In genomic region chr2:116068901-116069300, GRCm38 (mm10) we compare ENCODE assay signal across 10 mouse cellular contexts. TPM values are rescaled to one million over a fixed set of nuclear protein-coding genes. Genes with fewer than 3 reads are reported as not detected.
A peak's percentile ranks its signal among the peaks of the same experiment; 100 is the strongest.
DNase-seq lines count a peak whose midpoint lies in the region; ATAC-seq lines count a peak whose summit lies in the region.
"Had no signal": no experiment of that assay in that cellular context is flagged by ENCODE, and none has a peak within 500 bp of the region (broad histone marks: within the 10 kb centered on the region; RNA-seq: fewer than 3 reads in every experiment).

No protein-coding gene starts in this region.

- no peak for DNase-seq in heart, postnatal 25 days (ENCODE audit: low spot score)
- DNase-seq in embryonic facial prominence, embryonic 10.5 days (ENCODE audit: low spot score), result no peak
- peak; percentile 25 for DNase-seq in hindbrain, embryonic 11.5 days (ENCODE audit: low spot score)
- peak; percentile 93 for DNase-seq in midbrain, embryonic 11.5 days (ENCODE audit: low spot score, missing footprints)
- DNase-seq in Muller cell, postnatal 12 days (ENCODE audit: inconsistent ontology term), result no peak
- no peak for DNase-seq in urinary bladder, postnatal 25 days (ENCODE audit: low spot score)
- DNase-seq: cerebellum, postnatal 25 days; lung, postnatal 14 days had no signal

- no peaks in the 10 kb centered on the region for H3K9me3 ChIP-seq in heart, embryonic 11.5 days (replicated peaks; ENCODE audit: control insufficient read depth, low read length)
- H3K9me3 ChIP-seq in embryonic facial prominence, embryonic 10.5 days, result no peaks in the 10 kb centered on the region
- H3K9me3 ChIP-seq in hindbrain, embryonic 11.5 days (ENCODE audit: control insufficient read depth, low read length), result no peaks in the 10 kb centered on the region
- no peaks in the 10 kb centered on the region for H3K9me3 ChIP-seq in midbrain, embryonic 11.5 days (ENCODE audit: control insufficient read depth, low read length)

- no peaks in the 10 kb centered on the region for H3K27me3 ChIP-seq in heart, embryonic 11.5 days (ENCODE audit: control insufficient read depth, insufficient read depth, low read length)
- peaks cover 62% of the 10 kb centered on the region for H3K27me3 ChIP-seq in embryonic facial prominence, embryonic 10.5 days (replicated peaks; ENCODE audit: low read depth, poor library complexity, severe bottlenecking)
- no peaks in the 10 kb centered on the region for H3K27me3 ChIP-seq in hindbrain, embryonic 11.5 days (ENCODE audit: control insufficient read depth, insufficient read depth, low read length)
- H3K27me3 ChIP-seq in midbrain, embryonic 11.5 days (ENCODE audit: control insufficient read depth, insufficient read depth, low read length), result peaks cover 31% of the 10 kb centered on the region

- peak overlapping the region; percentile 63 for H3K4me3 ChIP-seq in heart, embryonic 11.5 days (ENCODE audit: low read depth, low read length)
- H3K4me3 ChIP-seq in embryonic facial prominence, embryonic 10.5 days, result peak overlapping the region; percentile 89
- peak overlapping the region; percentile 90 for H3K4me3 ChIP-seq in hindbrain, embryonic 11.5 days (ENCODE audit: low read depth, low read length)
- H3K4me3 ChIP-seq in midbrain, embryonic 11.5 days (ENCODE audit: low read depth, low read length), result peak overlapping the region; percentile 81

- ATAC-seq in heart, embryonic 11.5 days (replicated peaks; ENCODE audit: insufficient number of reproducible peaks, low FRiP score, low TSS enrichment), result no peak
- ATAC-seq in hindbrain, embryonic 11.5 days (ENCODE audit: low FRiP score), result no peak
- no peak for ATAC-seq in midbrain, embryonic 11.5 days (ENCODE audit: low FRiP score)
- no peak for ATAC-seq in cerebellum, adult (ENCODE audit: insufficient number of reproducible peaks, low FRiP score, low TSS enrichment)

- intact Hi-C loops in heart, postnatal 25 days (cut with DNase I), result loop anchor here (10.0 kb wide), 1 partner anchor 484 kb away; the partner anchor contains the start of gene BC052040

- H3K4me1 ChIP-seq in heart, embryonic 11.5 days (ENCODE audit: control insufficient read depth, insufficient read depth, low read length), result peaks cover 13% of the 10 kb centered on the region; the same call in 1 of the 2 replicates
- peaks cover 43% of the 10 kb centered on the region for H3K4me1 ChIP-seq in embryonic facial prominence, embryonic 10.5 days
- H3K4me1 ChIP-seq in hindbrain, embryonic 11.5 days (replicated peaks; ENCODE audit: control insufficient read depth, insufficient read depth, low read length), result no peaks in the 10 kb centered on the region
- peaks cover 9% of the 10 kb centered on the region for H3K4me1 ChIP-seq in midbrain, embryonic 11.5 days (ENCODE audit: control insufficient read depth, insufficient read depth, low read length)

- peak overlapping the region; percentile 91 for H3K9ac ChIP-seq in heart, embryonic 11.5 days (ENCODE audit: low read depth, low read length)
- H3K9ac ChIP-seq in hindbrain, embryonic 11.5 days (ENCODE audit: low read depth, low read length), result peak overlapping the region; percentile 88
- peak overlapping the region; percentile 81 for H3K9ac ChIP-seq in midbrain, embryonic 11.5 days (ENCODE audit: low read length)

- H3K4me2 ChIP-seq in heart, embryonic 11.5 days, result peak overlapping the region; percentile 91
- peak overlapping the region; percentile 66 for H3K4me2 ChIP-seq in hindbrain, embryonic 11.5 days (replicated peaks; ENCODE audit: low read depth, low read length)
- H3K4me2 ChIP-seq in midbrain, embryonic 11.5 days, result peak overlapping the region; percentile 81

- no peaks in the 10 kb centered on the region for H3K36me3 ChIP-seq in heart, embryonic 11.5 days (ENCODE audit: control insufficient read depth, insufficient read depth, low read length)
- H3K36me3 ChIP-seq in embryonic facial prominence, embryonic 10.5 days (replicated peaks), result no peaks in the 10 kb centered on the region
- H3K36me3 ChIP-seq in hindbrain, embryonic 11.5 days (ENCODE audit: control insufficient read depth, insufficient read depth, low read length), result no peaks in the 10 kb centered on the region
- no peaks in the 10 kb centered on the region for H3K36me3 ChIP-seq in midbrain, embryonic 11.5 days (ENCODE audit: control insufficient read depth, insufficient read depth, low read length)

- no peak overlapping the region for H3K27ac ChIP-seq in heart, embryonic 11.5 days (ENCODE audit: low read depth, low read length)
- H3K27ac ChIP-seq in embryonic facial prominence, embryonic 10.5 days (replicated peaks), result peak overlapping the region; percentile 95
- peak overlapping the region; percentile 99 for H3K27ac ChIP-seq in hindbrain, embryonic 11.5 days (ENCODE audit: low read depth, low read length)
- H3K27ac ChIP-seq in midbrain, embryonic 11.5 days (ENCODE audit: low read depth, low read length), result peak overlapping the region; percentile 44

- 19% methylated on average over 7 of the region's 7 CpGs for WGBS in heart, embryonic 11.5 days (ENCODE audit: insufficient replicate concordance)
- 7% methylated on average over 7 of the region's 7 CpGs for WGBS in embryonic facial prominence, embryonic 10.5 days
- WGBS in hindbrain, embryonic 11.5 days, result 7% methylated on average over 7 of the region's 7 CpGs
- 5% methylated on average over 7 of the region's 7 CpGs for WGBS in midbrain, embryonic 11.5 days

RNA-seq across cellular contexts. Expression of gene Meis2, which starts 3.3 kb away (rescaled TPM):
- polyA plus RNA-seq in heart, embryonic 11.5 days (2014; fragmentation: Nextera tagmentation; extraction: Ambion mirVana), result 50.5 and 59.8 TPM in 2 replicates
- total RNA-seq in heart, postnatal 25 days (2021), result 10 to 100 TPM; 22.3 to 23.0 TPM
- 67.0 and 71.9 TPM in 2 replicates for polyA plus RNA-seq in embryonic facial prominence, embryonic 10.5 days (2016; fragmentation: Nextera tagmentation; extraction: Ambion mirVana)
- polyA plus RNA-seq in hindbrain, embryonic 11.5 days (2014; fragmentation: Nextera tagmentation; extraction: Ambion mirVana), result 121 and 142 TPM in 2 replicates
- 52.2 and 56.5 TPM in 2 replicates for polyA plus RNA-seq in midbrain, embryonic 11.5 days (2014; fragmentation: Nextera tagmentation; extraction: Ambion mirVana)

Comparison
In these comparisons a context has a peak if more than half of its experiments do, and no peak if none do; other contexts are left out.
1. DNase-seq: peak in hindbrain, embryonic 11.5 days (single experiment) and midbrain, embryonic 11.5 days (single experiment); none in heart, postnatal 25 days (single experiment), embryonic facial prominence, embryonic 10.5 days (single experiment), Muller cell, postnatal 12 days (single experiment) and urinary bladder, postnatal 25 days (single experiment).
2. Peak in every context shown above with its lines, with median percentiles within 50 percentile points of each other: H3K4me2 ChIP-seq, H3K4me3 ChIP-seq and H3K9ac ChIP-seq.